Mouse (Mus musculus): Measurements from ENCODE around the gene Fam129a. TPM values are rescaled to one million over a fixed set of nuclear protein-coding genes. Genes with fewer than 3 reads are reported as not detected.
A peak's percentile ranks its signal among the peaks of the same experiment; 100 is the strongest.

Fam129a gene
- total and polyA plus RNA-seq, 3 experiments = 27.8 to 48.3 (median 37.0) TPM

GRCm38 (mm10) chr1:151766976-151767654, 196.1 kb downstream of the Fam129a start:
- Histone ChIP-seq H3K9me3 (replicated peaks; ENCODE audit: low read length) (no peaks in the 10 kb centered on the region), H3K4me3 (replicated peaks in 1 of 3; ENCODE audit: low read depth in 2 of 3, low read length in 2 of 3, poor library complexity in 1 of 3) (no peak overlapping the region), H3K27me3 (replicated peaks) (no peaks in the 10 kb centered on the region), H3K4me2 (ENCODE audit: insufficient read depth, low read depth, poor library complexity, severe bottlenecking) (no peak overlapping the region), H3K27ac (ENCODE audit: insufficient read depth, low read depth) (no peak overlapping the region), H3K79me2 (replicated peaks; ENCODE audit: control insufficient read depth, extremely low read depth, insufficient read depth, poor library complexity, severe bottlenecking) (no peaks in the 10 kb centered on the region; the same call in 1 of the 2 replicates), H3K36me3 (replicated peaks in 1 of 2; ENCODE audit: control insufficient read depth in 1 of 2, insufficient read depth in 1 of 2, low read length in 1 of 2) (peaks cover 6 to 24% of the 10 kb centered on the region in 2 experiments), H3K4me1 (ENCODE audit: control insufficient read depth in 1 of 2, insufficient read depth in 2 of 2) (peaks cover 3 to 14% of the 10 kb centered on the region in 2 experiments; a peak in 2 of 4 replicates), H3K9ac (ENCODE audit: insufficient read depth, low read depth) (no peak overlapping the region)
- in situ Hi-C loops (cut with MboI; ENCODE audit: low pct_ligation_motif_present, low pct_unique_long_range_greater_than_20kb, low sequenced_read_pairs) = no loop called here
- dilution Hi-C loops (cut with MboI; ENCODE audit: extremely low pct_ligation_motif_present, extremely low pct_unique_long_range_greater_than_20kb, low sequenced_read_pairs) = no loop called here
- no peak for DNase-seq (ENCODE audit: extremely low read depth)
- peak; percentile 43 to 46; a peak in 3 of 4 replicates for TF ChIP-seq CTCF (conservative IDR thresholded peaks at IDR 0.05 in 1 of 2, IDR thresholded peaks at IDR 0.05 in 1 of 2; ENCODE audit: low read depth in 2 of 2, low read length in 2 of 2)
- no peak for TF ChIP-seq USF2 (conservative IDR thresholded peaks at IDR 0.05; ENCODE audit: low read depth, low read length)
- peak; percentile 28 for TF ChIP-seq RAD21 (IDR thresholded peaks at IDR 0.05; ENCODE audit: low read depth, low read length)

GRCm38 (mm10) chr1:151769200-151769913, 198.4 kb downstream of the Fam129a start:
- no peak for TF ChIP-seq ELF1 (IDR thresholded peaks at IDR 0.05; ENCODE audit: low read depth, low read length)
- no peak for TF ChIP-seq ZMIZ1 (IDR thresholded peaks at IDR 0.05; ENCODE audit: low read depth, low read length)
- no peak for TF ChIP-seq HCFC1 (IDR thresholded peaks at IDR 0.05; ENCODE audit: low read depth, low read length)
- TF ChIP-seq TBP (conservative IDR thresholded peaks at IDR 0.05; ENCODE audit: low read depth, low read length) = no peak
- no peak for TF ChIP-seq CTCF (conservative IDR thresholded peaks at IDR 0.05 in 1 of 2, IDR thresholded peaks at IDR 0.05 in 1 of 2; ENCODE audit: low read depth in 2 of 2, low read length in 2 of 2)
- TF ChIP-seq EP300 (IDR thresholded peaks at IDR 0.05; ENCODE audit: low read length) = no peak
- no peak for TF ChIP-seq SMC3 (IDR thresholded peaks at IDR 0.05; ENCODE audit: low read depth, low read length)
- dilution Hi-C loops (cut with MboI; ENCODE audit: extremely low pct_ligation_motif_present, extremely low pct_unique_long_range_greater_than_20kb, low sequenced_read_pairs) (no loop called here), in situ Hi-C loops (cut with MboI; ENCODE audit: low pct_ligation_motif_present, low pct_unique_long_range_greater_than_20kb, low sequenced_read_pairs) (no loop called here)
- no peak overlapping the region for H3K27ac ChIP-seq (ENCODE audit: insufficient read depth, low read depth)
- H3K4me2 ChIP-seq (ENCODE audit: insufficient read depth, low read depth, poor library complexity, severe bottlenecking) = no peak overlapping the region
- no peak overlapping the region for H3K4me3 ChIP-seq (replicated peaks in 1 of 3; ENCODE audit: low read depth in 2 of 3, low read length in 2 of 3, poor library complexity in 1 of 3)
- no peaks in the 10 kb centered on the region; the same call in 1 of the 2 replicates for H3K79me2 ChIP-seq (replicated peaks; ENCODE audit: control insufficient read depth, extremely low read depth, insufficient read depth, poor library complexity, severe bottlenecking)
- DNase-seq (ENCODE audit: extremely low read depth) = no peak
- peaks cover 3 to 9% of the 10 kb centered on the region in 2 experiments; a peak in 2 of 4 replicates for H3K4me1 ChIP-seq (ENCODE audit: control insufficient read depth in 1 of 2, insufficient read depth in 2 of 2)
- H3K9me3 ChIP-seq (replicated peaks; ENCODE audit: low read length) = no peaks in the 10 kb centered on the region
- H3K9ac ChIP-seq (ENCODE audit: insufficient read depth, low read depth) = no peak overlapping the region
- no peaks in the 10 kb centered on the region for H3K27me3 ChIP-seq (replicated peaks)
- H3K36me3 ChIP-seq (replicated peaks in 1 of 2; ENCODE audit: control insufficient read depth in 1 of 2, insufficient read depth in 1 of 2, low read length in 1 of 2) = peaks cover 6 to 33% of the 10 kb centered on the region in 2 experiments

Other genes with a start within 250 kb of the Fam129a start
- 77.6 and 88.1 TPM in 2 replicates for gene Ivns1abp, start 226.7 kb upstream of the Fam129a start, total RNA-seq (2012; rRNA removed)
- gene Ivns1abp, start 226.7 kb upstream of the Fam129a start, total RNA-seq (2014; rRNA removed) = 197 and 234 TPM in 2 replicates
- gene Ivns1abp, start 226.7 kb upstream of the Fam129a start, polyA plus RNA-seq (2012; ENCODE audit: insufficient read length, low read depth) = 212 and 216 TPM in 2 replicates
- 10.8 and 14.8 TPM in 2 replicates for gene Swt1, start 142.7 kb upstream of the Fam129a start, total RNA-seq (2012; rRNA removed)
- 19.6 and 28.7 TPM in 2 replicates for gene Swt1, start 142.7 kb upstream of the Fam129a start, total RNA-seq (2014; rRNA removed)
- 6.9 and 8.0 TPM in 2 replicates for gene Swt1, start 142.7 kb upstream of the Fam129a start, polyA plus RNA-seq (2012; ENCODE audit: insufficient read length, low read depth)
- 21.6 and 21.8 TPM in 2 replicates for gene Trmt1l, start 142.6 kb upstream of the Fam129a start, total RNA-seq (2012; rRNA removed)
- 20.9 and 22.7 TPM in 2 replicates for gene Trmt1l, start 142.6 kb upstream of the Fam129a start, total RNA-seq (2014; rRNA removed)
- gene Trmt1l, start 142.6 kb upstream of the Fam129a start, polyA plus RNA-seq (2012; ENCODE audit: insufficient read length, low read depth) = 18.9 and 23.7 TPM in 2 replicates
- 52.5 and 53.7 TPM in 2 replicates for gene Rnf2, start 70.2 kb upstream of the Fam129a start, total RNA-seq (2012; rRNA removed)
- gene Rnf2, start 70.2 kb upstream of the Fam129a start, total RNA-seq (2014; rRNA removed) = 127 and 134 TPM in 2 replicates
- gene Rnf2, start 70.2 kb upstream of the Fam129a start, polyA plus RNA-seq (2012; ENCODE audit: insufficient read length, low read depth) = 53.4 and 55.1 TPM in 2 replicates
- gene Edem3, start 184.2 kb downstream of the Fam129a start, total RNA-seq (2012; rRNA removed) = 9.8 and 11.5 TPM in 2 replicates
- 15.8 and 17.6 TPM in 2 replicates for gene Edem3, start 184.2 kb downstream of the Fam129a start, total RNA-seq (2014; rRNA removed)
- gene Edem3, start 184.2 kb downstream of the Fam129a start, polyA plus RNA-seq (2012; ENCODE audit: insufficient read length, low read depth) = 9.8 and 10.6 TPM in 2 replicates

Data from CH12.LX (cell line).